Mouse (Mus musculus): ENCODE measurements around the gene Rpl37a.

Rpl37a gene

DNA sequence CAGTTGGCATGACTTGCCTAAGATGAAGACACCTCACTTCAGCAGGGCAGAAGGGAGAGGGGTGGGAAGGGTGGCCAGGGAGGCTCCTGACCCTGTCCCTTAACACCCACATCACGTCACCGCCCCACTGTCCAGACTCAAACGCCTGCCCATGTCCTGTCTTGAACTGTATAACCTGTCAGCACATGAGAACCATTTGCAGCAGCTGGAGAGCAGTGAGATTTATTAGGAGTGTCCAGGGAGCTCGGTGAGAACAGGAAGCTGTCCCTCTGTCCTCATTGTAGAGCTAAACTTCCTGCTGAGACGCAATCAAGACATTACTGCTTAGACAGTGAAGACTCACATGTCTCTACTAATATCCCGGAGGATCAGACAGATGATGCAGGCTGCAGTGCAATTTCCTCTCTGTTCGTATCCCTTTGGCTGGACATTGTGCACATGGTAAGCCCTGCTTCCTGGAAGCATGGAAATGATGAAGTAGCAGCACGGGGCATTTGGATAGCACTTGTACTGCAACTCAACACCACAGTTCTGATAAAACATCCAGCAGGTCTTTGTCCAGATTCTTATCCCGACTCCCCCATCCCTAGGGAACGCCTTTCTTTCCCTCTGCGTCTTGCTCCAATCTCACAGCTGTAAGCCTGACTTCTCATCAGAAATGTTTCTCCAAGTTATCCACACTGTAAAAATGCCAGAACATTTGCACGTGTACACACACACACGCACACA is 25.5 kb downstream of the Rpl37a start:
- DNase-seq (ENCODE audit: low read depth, low spot score): no peak

DNA sequence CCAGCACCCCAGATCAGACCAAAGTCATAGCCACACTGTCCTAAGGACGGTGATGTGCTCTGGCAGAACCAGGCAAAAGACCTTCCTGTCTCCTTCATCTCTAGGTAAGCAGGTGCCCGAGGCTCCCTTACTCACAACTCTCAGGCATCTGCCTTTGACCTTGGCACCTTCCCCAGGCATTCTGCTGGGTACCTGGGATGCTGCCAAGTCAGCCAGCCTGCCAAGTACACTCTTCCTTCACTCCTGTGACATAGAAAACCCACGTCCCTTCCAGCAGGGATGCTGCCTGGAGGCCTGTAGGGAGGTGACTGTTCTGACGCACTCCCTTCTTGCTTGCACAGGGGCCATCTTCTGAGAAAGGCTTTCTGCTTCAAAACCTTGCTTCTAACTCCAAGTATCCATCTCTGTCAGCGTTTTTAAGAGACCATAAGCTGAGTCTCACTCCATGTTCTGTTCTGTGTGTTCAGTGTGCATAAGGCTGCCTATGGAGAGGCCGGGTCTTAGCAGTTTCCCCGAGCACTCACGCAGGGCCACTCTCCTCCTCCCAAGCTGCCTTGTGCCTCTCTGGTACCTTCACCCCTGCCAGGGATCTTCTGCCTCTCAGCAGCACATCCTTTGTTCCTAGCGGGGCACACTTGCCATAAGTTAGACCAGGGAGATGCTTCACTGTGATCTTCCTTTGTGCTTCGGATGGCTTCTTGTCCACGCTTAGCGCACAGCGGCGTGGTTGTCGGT is 28.0 kb downstream of the Rpl37a start:
- peak; percentile 86 for DNase-seq (ENCODE audit: low read depth, low spot score)

DNA sequence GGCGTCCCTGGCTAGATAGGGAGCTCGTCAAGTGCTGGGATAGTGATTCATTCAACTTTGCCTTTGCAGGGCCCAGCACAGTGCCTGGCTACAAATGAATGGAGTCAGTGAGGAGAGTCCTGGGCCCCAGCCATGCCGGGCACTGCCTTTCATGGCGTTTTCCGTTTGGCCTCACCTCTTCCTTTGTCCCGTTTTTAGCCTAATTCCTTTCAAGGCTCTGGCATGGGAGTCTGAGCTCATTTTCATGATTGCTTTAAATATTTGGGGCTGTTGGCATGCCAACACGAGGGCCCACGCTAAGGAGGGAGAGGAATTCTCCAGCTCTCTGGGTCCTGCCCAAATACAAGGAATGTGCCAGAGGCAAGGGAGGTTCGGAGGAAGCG is 28.6 kb downstream of the Rpl37a start:
- peak; percentile 51 for DNase-seq (ENCODE audit: low read depth, low spot score)

GRCm38 (mm10) chr1:72741406-72741805 is 30.3 kb downstream of the Rpl37a start:
- DNase-seq (ENCODE audit: low read depth, low spot score): no peak

DNA sequence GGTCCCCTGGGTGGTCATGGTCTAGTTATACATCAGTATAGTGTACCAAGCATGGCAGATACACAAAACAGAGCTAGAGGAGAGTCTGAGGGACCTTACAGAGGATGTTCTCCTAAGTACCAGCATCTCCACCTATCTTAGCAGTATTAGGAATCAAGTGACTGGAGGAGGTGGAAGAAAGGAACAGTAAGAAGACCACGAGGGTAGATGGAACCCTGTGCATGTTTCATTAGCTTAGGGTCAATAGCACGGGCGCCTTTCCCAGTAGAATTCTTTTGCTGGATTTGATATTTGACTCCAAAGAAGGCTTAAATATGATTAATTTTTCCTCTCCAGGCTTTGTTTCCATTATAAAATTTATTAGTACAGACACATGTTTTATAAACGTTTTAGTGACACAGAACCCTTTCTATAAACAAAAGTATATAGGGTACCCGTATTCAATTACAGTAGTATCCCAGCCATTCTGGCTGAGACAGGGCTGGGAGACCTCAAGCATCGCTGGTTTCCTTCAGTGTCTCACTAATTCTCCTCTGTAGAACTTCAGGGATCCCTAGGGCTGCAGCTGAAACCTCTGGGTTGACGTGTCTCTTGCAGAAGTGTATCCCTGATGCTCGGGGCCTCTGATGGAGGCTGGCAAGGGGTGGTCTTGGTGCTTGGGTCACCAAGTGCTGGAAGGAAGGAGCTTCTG is 33.9 kb downstream of the Rpl37a start:
- no peak for DNase-seq (ENCODE audit: low read depth, low spot score)

- peak; percentile 95 for DNase-seq (ENCODE audit: low read depth, low spot score)
Observed at GRCm38 (mm10) chr1:72746382-72746781, 35.3 kb downstream of the Rpl37a start.

DNA sequence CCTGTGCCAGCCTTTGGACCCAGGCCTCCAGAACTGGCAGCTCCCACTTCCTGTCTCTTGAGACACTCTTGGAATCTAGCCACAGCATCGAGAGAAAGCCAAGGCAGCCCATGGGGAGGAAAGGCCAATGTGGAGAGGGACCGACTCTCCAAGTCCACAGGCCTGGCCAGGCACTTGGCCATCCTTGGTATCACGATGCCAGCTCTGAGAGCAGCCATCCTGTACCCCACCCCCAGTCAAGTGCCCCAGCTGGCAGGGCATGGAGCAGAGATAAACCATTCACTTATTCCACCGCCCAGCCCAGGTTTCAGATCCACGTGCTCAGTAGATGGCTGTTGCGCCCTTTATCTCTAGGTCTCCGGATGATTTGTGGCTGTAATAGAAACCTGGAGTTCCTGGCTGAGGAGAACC is 40.3 kb downstream of the Rpl37a start:
- peak; percentile 84 for DNase-seq (ENCODE audit: low read depth, low spot score)

GRCm38 (mm10) chr1:72753211-72753610 is 42.1 kb downstream of the Rpl37a start:
- no peak for DNase-seq (ENCODE audit: low read depth, low spot score)

DNA sequence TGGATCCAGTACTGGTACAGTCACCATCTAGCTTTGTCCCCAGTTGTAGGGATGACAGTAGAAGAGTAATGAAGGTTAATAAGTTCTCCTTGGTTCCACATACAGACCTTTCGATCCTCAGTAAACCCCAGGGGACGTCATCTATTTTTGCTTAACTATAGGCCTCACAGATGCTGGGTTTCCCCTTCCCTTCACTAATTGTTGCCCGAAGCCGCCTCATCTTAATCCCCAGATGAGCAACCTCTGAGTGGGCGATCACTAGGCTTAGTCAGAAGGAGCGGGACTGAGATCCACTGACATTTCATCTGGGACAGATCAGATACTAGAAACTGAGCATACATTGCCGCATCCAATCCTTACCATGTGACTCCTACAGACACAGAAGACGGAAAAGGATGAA is 44.1 kb downstream of the Rpl37a start:
- DNase-seq (ENCODE audit: low read depth, low spot score): peak; percentile 52

DNA sequence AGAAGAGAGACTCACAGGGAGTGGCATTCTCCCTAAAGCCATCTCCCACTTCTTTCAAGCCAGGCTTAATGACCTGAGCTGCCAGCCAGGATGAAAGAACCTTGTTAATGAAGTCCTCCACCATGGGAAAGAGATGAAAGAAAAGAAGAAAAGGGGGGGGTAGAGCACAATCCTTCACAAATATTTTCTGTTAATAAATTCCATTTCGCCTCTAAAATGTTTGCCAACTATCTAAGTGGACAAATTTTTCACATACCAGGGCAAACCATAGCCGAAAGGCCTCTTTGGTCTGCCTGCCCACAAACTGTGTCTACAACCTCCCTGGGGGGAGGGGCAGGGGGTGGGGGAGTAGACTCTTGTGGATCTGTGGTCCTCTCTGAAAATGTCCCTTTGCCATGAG is 44.7 kb downstream of the Rpl37a start:
- DNase-seq (ENCODE audit: low read depth, low spot score): no peak

DNA sequence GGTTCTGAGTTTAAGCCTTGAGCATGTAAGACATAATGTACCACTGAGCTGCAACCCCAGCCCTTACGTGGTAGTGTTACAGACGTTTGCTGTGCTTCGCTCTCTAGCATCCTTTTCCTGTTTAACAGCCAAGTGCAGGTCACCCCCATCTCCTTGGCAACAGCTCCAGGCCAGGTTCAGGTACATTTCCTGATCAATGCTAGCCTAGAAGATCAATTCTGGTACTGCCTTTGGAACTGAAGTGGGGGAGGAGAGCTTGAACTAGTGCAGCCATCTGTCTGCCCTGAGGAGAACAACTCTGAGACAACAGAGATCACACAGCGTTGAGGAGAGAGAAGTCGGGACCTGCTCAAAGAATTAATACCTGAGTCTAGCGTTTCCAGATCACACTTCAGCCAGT is 48.7 kb downstream of the Rpl37a start:
- DNase-seq (ENCODE audit: low read depth, low spot score): no peak
